Mouse (Mus musculus): ENCODE data around the gene 4930519P11Rik.

Gene 4930519P11Rik

GRCm38 (mm10) chr2:154613118-154614115, at the start of gene 4930519P11Rik, which contains the start of gene Zfp341:
TSS of gene 4930519P11Rik (minus strand) at chr2:154613437.
TSS of gene Zfp341 (plus strand) at chr2:154613297.
- DNase-seq (ENCODE audit: low read depth, low spot score): peak; percentile 93
- H3K36me3 ChIP-seq (ENCODE audit: control insufficient read depth, insufficient read depth, low read length, poor library complexity, severe bottlenecking): no peaks in the 10 kb centered on the region

GRCm38 (mm10) chr2:154659531-154660074, 46.4 kb upstream of the 4930519P11Rik start:
- H3K36me3 ChIP-seq (ENCODE audit: control insufficient read depth, insufficient read depth, low read length, poor library complexity, severe bottlenecking): peaks cover 2% of the 10 kb centered on the region; the same call in 1 of the 2 replicates
- no peaks in the 10 kb centered on the region for H3K27me3 ChIP-seq (ENCODE audit: control insufficient read depth, insufficient read depth, low read length, poor library complexity, severe bottlenecking)
- no peak for DNase-seq (ENCODE audit: low read depth, low spot score)

More at GRCm38 (mm10) chr2:154613118-154614115, at the start of gene 4930519P11Rik, which contains the start of gene Zfp341:
- H3K27me3 ChIP-seq (ENCODE audit: control insufficient read depth, insufficient read depth, low read length, poor library complexity, severe bottlenecking): no peaks in the 10 kb centered on the region

DNA sequence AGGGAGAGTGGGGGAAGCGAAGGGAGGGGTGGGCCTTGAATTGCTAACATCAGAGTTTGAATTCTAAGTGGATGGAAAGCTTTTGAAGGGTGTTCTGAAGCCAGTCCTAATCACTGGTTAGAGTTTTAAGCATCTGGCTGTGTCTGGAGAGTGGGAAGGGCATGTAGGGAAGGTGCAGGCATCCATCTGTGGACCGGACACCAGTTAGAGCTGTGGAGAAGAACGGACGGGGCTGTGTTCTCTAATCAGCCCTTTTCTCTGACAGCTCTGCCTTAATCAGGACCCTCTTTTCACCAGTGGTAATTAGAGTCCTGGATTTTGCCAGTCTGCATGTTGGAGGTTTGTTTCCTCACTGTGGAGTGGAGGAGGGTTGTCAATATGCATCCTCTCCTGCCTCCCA, 45.8 kb upstream of the 4930519P11Rik start:
- DNase-seq (ENCODE audit: low read depth, low spot score): no peak
- H3K36me3 ChIP-seq (ENCODE audit: control insufficient read depth, insufficient read depth, low read length, poor library complexity, severe bottlenecking): peaks cover 2% of the 10 kb centered on the region; the same call in 1 of the 2 replicates
- no peaks in the 10 kb centered on the region for H3K27me3 ChIP-seq (ENCODE audit: control insufficient read depth, insufficient read depth, low read length, poor library complexity, severe bottlenecking)

GRCm38 (mm10) chr2:154657486-154658237, 44.4 kb upstream of the 4930519P11Rik start:
- no peaks in the 10 kb centered on the region for H3K27me3 ChIP-seq (ENCODE audit: control insufficient read depth, insufficient read depth, low read length, poor library complexity, severe bottlenecking)
- H3K36me3 ChIP-seq (ENCODE audit: control insufficient read depth, insufficient read depth, low read length, poor library complexity, severe bottlenecking): 0 out of 2 replicates have a peak, but pooled peaks cover 2% of the 10 kb centered on the region
- DNase-seq (ENCODE audit: low read depth, low spot score): peak; percentile 84

GRCm38 (mm10) chr2:154656710-154657485, 43.7 kb upstream of the 4930519P11Rik start:
- DNase-seq (ENCODE audit: low read depth, low spot score): peak; percentile 97
- Histone ChIP-seq H3K27me3 (ENCODE audit: control insufficient read depth, insufficient read depth, low read length, poor library complexity, severe bottlenecking) (no peaks in the 10 kb centered on the region), H3K36me3 (ENCODE audit: control insufficient read depth, insufficient read depth, low read length, poor library complexity, severe bottlenecking) (0 out of 2 replicates have a peak, but pooled peaks cover 2% of the 10 kb centered on the region)

- DNase-seq (ENCODE audit: low read depth, low spot score): no peak
- H3K27me3 ChIP-seq (ENCODE audit: control insufficient read depth, insufficient read depth, low read length, poor library complexity, severe bottlenecking): no peaks in the 10 kb centered on the region
Observed at GRCm38 (mm10) chr2:154655878-154656414, 42.7 kb upstream of the 4930519P11Rik start.

GRCm38 (mm10) chr2:154654976-154655375, 41.7 kb upstream of the 4930519P11Rik start:
- Histone ChIP-seq H3K36me3 (ENCODE audit: control insufficient read depth, insufficient read depth, low read length, poor library complexity, severe bottlenecking) (0 out of 2 replicates have a peak, but pooled peaks cover 2% of the 10 kb centered on the region), H3K27me3 (ENCODE audit: control insufficient read depth, insufficient read depth, low read length, poor library complexity, severe bottlenecking) (no peaks in the 10 kb centered on the region)
- no peak for DNase-seq (ENCODE audit: low read depth, low spot score)

More at GRCm38 (mm10) chr2:154655878-154656414, 42.7 kb upstream of the 4930519P11Rik start:
- H3K36me3 ChIP-seq (ENCODE audit: control insufficient read depth, insufficient read depth, low read length, poor library complexity, severe bottlenecking): 0 out of 2 replicates have a peak, but pooled peaks cover 2% of the 10 kb centered on the region

- no peaks in the 10 kb centered on the region for H3K36me3 ChIP-seq (ENCODE audit: control insufficient read depth, insufficient read depth, low read length, poor library complexity, severe bottlenecking)
- no peaks in the 10 kb centered on the region for H3K27me3 ChIP-seq (ENCODE audit: control insufficient read depth, insufficient read depth, low read length, poor library complexity, severe bottlenecking)
- no peak for DNase-seq (ENCODE audit: low read depth, low spot score)
Observed at GRCm38 (mm10) chr2:154651363-154651762, 38.1 kb upstream of the 4930519P11Rik start, which contains the start of gene Chmp4b. TSS of gene Chmp4b (plus strand) at chr2:154651705.

DNA sequence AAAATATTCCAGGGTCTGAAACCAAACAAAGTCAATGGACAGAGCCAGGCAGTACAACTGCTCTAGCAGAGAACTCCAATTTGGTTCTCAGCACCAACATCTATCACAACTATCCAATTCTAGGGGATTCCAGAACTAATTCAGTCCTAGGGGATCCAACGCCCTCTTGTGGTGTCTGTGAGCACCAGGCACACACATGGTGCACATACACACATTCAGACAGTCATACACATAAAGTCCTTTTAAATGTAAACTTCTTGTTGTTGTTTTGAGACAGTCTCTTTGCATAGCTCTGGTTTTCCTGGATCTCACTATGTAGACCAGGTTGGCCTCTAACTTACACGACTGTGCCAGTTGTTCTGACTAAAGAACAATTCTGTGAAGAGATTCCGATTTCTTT, 37.2 kb upstream of the 4930519P11Rik start:
- no peak for DNase-seq (ENCODE audit: low read depth, low spot score)
- H3K36me3 ChIP-seq (ENCODE audit: control insufficient read depth, insufficient read depth, low read length, poor library complexity, severe bottlenecking): no peaks in the 10 kb centered on the region; the same call in 1 of the 2 replicates
- H3K27me3 ChIP-seq (ENCODE audit: control insufficient read depth, insufficient read depth, low read length, poor library complexity, severe bottlenecking): no peaks in the 10 kb centered on the region

- Histone ChIP-seq H3K27me3 (ENCODE audit: control insufficient read depth, insufficient read depth, low read length, poor library complexity, severe bottlenecking) (no peaks in the 10 kb centered on the region), H3K36me3 (ENCODE audit: control insufficient read depth, insufficient read depth, low read length, poor library complexity, severe bottlenecking) (no peaks in the 10 kb centered on the region; the same call in 1 of the 2 replicates)
- peak; percentile 57 for DNase-seq (ENCODE audit: low read depth, low spot score)
Observed at GRCm38 (mm10) chr2:154648086-154648485, 34.8 kb upstream of the 4930519P11Rik start.

DNA sequence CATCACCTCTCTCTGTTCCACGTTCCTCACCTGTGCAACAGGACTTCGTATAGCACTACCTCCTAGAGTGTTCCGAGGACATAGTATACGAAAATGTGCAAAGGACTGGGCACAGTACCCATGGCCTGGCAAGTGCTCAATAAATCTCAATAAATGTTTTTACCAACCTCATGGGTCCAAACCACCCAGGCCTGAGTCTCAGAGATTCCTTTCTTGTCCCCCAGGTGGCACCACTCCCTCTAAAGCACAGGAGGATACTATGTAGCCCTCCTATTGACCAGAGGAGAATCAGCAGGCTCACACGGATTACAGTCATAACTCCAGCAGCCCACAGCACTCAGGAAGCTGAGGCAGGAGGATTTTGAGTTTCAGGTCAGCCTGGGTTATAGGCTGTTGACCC, 33.4 kb upstream of the 4930519P11Rik start:
- no peaks in the 10 kb centered on the region; the same call in none of the 2 replicates for H3K36me3 ChIP-seq (ENCODE audit: control insufficient read depth, insufficient read depth, low read length, poor library complexity, severe bottlenecking)
- peak; percentile 45 for DNase-seq (ENCODE audit: low read depth, low spot score)
- no peaks in the 10 kb centered on the region for H3K27me3 ChIP-seq (ENCODE audit: control insufficient read depth, insufficient read depth, low read length, poor library complexity, severe bottlenecking)

GRCm38 (mm10) chr2:154642712-154643385, 29.6 kb upstream of the 4930519P11Rik start:
- no peak for DNase-seq (ENCODE audit: low read depth, low spot score)
- no peaks in the 10 kb centered on the region for H3K27me3 ChIP-seq (ENCODE audit: control insufficient read depth, insufficient read depth, low read length, poor library complexity, severe bottlenecking)
- peaks cover 2% of the 10 kb centered on the region for H3K36me3 ChIP-seq (ENCODE audit: control insufficient read depth, insufficient read depth, low read length, poor library complexity, severe bottlenecking)

GRCm38 (mm10) chr2:154642005-154642459, 28.8 kb upstream of the 4930519P11Rik start:
- H3K27me3 ChIP-seq (ENCODE audit: control insufficient read depth, insufficient read depth, low read length, poor library complexity, severe bottlenecking): no peaks in the 10 kb centered on the region
- peaks cover 2% of the 10 kb centered on the region for H3K36me3 ChIP-seq (ENCODE audit: control insufficient read depth, insufficient read depth, low read length, poor library complexity, severe bottlenecking)
- DNase-seq (ENCODE audit: low read depth, low spot score): no peak
